Mouse (Mus musculus) B cell, adult 2 months (primary cell): ENCODE results near the gene 4930402H24Rik.

Experiments
- DNase-seq, 2 experiments: peaks; one replicate each; pipeline ENCODE4 v3.0.0; 2022

Gene 4930402H24Rik

DNA sequence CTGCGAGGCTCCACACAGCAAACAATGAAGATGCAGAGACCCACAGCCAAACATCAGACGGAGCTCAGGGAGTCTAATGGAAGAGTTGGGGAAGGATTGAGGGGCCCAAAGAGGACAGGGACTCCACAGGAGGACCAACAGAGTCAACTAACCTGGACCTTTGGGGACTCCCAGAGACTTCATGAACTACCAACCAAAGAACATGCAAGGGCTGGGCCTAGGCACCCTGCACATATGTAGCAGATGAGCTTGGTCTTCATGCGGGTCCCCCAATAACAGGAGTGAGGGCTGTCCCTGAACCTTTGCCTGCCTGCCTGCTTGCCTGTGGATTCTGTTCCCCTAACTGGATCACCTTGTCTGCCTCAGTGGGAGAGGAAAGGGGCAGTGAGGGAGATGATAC, 101.1 kb downstream of the 4930402H24Rik start:
- no peak for DNase-seq

DNA sequence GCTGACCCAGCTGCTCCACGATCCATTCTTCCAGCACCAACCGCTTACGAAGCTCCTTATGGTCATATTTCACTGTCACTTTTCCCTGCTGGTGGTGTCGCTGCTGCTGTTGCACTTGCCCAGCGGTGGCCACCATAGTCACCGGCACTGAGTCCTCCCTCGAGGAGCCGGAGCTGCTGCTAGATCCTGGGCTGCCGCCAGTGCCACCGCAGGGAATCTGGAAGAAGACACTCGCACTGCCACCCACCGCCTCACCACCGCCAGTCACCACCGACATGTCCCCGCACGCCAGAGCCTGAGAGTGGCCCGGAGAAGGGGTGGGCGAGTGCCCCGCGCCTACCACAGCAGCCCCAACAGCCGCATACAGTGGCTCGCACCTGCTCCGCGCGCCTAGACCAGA, 102.5 kb downstream of the 4930402H24Rik start:
- no peak for DNase-seq

- no peak for DNase-seq
Measured at GRCm38 (mm10) chr2:130795731-130796130, 110.5 kb downstream of the 4930402H24Rik start.

- no peak for DNase-seq
Measured at GRCm38 (mm10) chr2:130791722-130792121, 114.5 kb downstream of the 4930402H24Rik start.

DNA sequence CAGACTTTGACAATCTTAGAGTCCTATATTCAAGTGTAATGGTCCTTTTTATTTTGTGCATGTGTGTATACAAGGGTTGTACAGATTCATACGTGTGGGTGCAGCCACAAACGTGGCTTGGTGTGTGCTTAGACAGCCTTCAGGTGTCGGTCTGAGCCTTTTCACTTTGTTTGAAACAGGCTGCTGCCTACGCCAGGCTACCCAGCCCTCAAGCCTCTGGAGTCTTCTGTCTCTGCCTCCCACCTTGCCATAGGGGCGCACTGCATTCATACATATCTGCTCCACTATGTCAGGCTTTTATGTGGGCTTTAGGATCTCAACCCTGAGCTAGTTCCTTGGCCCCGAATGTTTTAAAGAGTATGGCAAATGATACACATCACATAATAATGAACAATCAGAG, 116.6 kb downstream of the 4930402H24Rik start:
- no peak for DNase-seq

DNA sequence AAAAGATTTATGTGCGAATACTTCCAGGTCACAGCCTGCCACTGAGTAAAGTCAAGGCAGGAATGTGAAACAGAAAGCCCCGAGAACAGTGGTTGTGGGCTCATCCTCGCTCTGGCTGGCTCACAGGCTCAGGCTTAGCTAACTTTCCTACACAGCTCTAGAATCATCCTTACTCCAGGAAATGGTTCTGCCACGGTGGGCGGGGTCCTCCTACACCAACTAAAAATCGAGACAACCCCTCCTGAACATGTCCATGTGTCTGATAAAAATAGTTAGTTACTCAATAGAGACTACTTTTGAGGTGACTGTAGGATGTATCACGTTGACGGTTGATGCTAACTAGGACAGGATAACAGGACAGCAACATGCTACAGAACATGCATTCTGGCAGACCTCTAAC, 117.2 kb downstream of the 4930402H24Rik start:
- DNase-seq = no peak

DNA sequence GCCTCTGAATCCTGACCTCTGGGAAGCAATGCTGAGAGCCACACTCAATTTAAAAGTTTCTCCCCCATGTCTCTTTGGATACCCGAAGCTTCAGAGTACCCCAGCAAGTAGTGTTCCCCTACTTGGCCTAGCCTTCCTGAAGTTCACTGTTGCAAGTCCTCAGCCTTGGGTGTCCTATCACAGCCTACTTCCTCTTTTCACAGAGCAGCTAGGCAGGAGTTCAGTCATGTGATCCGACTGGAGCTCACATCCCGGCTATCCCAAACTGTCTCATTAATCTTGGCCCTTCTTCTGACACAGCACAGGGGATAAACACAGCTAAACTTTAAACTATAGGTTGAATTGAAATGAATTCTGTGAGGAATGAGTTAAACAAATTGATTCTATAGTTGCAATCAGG, 121.3 kb downstream of the 4930402H24Rik start:
- DNase-seq = no peak

- DNase-seq = no peak
Measured at GRCm38 (mm10) chr2:130780615-130781303, 125.4 kb downstream of the 4930402H24Rik start.

DNA sequence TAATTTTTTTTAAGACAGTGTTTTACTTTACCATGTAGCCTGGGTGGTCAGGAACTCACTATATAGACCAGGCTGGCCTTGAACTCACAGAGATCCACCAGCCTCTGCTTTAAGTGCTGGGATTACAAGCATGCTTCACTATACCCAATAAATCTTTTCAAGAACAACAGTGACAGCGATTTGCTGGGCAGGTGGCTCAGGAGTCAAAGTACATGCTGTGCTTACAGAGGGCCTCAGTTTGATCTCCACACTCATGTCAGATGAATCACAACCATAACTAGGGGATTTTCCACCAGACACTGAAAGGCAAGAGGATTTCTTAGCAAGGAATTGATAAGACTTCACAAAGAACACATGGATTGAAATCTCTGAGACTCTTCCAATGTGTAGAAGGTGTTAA, 126.3 kb downstream of the 4930402H24Rik start:
- DNase-seq = no peak

GRCm38 (mm10) chr2:130776610-130777009, 129.6 kb downstream of the 4930402H24Rik start:
- DNase-seq = no peak

DNA sequence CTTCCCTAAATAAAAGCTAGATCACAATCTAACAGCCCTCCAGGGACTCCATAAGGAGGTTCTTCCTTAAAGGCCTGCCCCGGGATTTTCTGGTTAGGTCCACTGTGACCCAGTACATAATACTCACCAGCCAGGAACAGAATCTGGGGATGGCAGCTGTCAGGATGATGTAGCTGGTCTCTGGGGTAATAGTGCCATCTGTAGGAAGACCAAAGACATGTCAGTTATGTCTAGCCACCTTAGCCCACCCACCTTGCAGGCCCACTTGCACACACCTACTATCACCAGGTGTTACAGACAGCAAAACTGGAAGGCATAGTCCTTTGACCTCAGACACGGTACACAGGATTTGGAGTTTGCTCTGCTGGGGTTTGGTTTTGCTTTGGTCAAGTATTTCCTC, 138.7 kb downstream of the 4930402H24Rik start:
- DNase-seq = peak; percentile 8 to 13

- DNase-seq = no peak
Measured at GRCm38 (mm10) chr2:130765396-130765795, 140.8 kb downstream of the 4930402H24Rik start.

- DNase-seq = no peak
Measured at GRCm38 (mm10) chr2:130760876-130761275, 145.3 kb downstream of the 4930402H24Rik start.

DNA sequence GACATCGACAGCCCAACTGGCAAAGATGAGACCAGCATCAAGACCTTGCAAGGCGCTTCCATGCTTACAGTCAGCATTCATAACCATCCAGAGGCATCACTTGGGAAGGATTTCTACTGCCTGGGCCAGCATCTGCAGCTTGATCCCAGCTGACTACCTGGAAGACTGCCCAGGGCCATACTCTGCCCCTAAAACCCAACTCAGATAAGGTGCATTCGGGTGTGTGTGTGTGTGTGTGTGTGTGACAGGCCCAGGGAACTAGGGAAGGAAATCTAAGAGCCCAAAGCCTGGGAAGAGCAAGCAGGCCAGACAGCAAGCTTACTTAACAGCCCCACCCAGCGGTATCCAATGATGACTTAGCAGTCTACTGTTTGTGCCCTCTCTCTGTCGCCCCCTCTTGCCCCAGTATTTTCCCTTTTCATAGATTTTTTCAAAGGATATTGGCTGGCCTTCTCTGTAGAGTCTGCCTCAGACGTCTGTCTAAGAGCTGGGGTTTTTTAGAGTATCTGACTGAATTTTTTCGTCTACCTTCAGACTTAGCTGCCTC, 151.1 kb downstream of the 4930402H24Rik start:
- no peak for DNase-seq

DNA sequence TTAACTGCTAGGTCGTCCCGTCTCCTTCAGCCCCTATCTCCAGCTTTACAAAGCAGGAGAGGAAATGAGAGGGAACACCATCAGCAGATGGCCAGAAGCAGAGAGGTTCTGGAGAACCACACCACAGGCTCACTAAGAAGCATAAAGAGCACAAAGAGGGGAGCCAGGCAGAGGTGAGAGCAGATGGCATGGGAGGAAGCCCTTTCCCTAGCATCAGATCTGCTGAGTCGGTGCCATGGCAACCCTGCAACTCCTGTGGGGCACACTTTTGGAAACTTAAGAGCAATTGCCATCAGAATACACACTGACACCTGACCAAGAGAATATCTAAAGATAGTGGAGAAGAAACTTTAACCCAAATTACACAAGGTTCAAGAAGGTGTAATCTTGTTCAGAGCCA, 151.6 kb downstream of the 4930402H24Rik start:
- no peak for DNase-seq

GRCm38 (mm10) chr2:130750449-130750848, 155.8 kb downstream of the 4930402H24Rik start:
- DNase-seq = peak; percentile 3 to 13

DNA sequence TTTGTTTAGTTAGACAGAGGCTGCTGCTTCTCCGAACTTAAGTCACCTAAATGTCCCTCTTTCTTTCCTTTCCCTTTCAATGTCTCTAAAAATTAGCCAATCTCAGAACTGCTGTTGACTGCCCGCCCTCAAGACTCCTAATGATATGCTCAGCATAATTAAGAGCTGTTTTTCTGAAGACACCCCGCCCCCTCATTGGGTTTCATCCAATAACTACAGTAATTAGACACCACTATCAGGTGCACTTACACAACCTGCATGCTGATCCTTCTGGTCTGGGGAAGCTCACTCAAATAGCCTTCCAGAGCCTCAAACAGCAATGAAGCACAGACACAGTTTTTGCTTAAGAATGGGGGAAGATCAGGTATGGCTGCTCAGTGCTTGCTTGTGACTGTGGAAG, 156.5 kb downstream of the 4930402H24Rik start:
- DNase-seq = no peak

DNA sequence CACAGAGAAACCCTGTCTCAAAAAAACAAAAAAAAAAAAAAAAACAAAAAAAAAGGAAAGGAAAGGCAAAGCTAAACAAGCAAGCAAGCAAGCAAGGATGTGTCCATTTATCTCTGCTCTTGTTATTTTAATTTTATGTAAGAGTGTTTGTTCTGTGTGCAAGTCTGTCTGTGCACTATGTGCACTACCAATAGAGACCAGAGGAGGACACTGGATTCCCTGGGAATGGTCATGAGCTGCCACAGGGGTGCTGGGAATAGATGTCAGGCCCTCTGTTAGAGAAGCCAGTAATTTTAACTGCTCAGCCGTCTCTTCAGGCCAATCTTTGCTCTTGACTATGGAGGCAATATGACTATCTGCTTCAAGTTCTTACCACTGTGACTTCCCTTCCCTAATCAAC, 162.6 kb downstream of the 4930402H24Rik start:
- DNase-seq = no peak

- DNase-seq = no peak
Measured at GRCm38 (mm10) chr2:130740096-130740495, 166.1 kb downstream of the 4930402H24Rik start.

DNA sequence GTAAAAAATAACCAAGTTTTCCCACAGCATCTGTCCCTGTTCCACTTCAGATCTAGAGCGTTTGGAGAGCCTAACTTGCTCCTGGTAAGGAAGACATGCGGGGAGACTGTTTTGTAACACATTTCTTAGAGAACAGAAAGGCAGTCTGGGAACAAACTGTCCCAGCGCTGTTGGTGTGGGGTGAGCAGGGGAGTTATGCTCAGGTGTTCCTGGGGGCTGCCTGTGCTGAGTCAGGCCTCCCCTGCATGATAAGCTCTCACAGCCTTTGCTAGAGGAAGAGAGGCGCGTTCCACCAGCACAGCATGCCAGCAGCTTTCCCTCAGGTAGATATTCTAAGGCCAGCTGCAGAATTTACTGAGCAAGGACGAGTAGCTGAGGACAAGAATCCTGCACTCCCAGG, 168.2 kb downstream of the 4930402H24Rik start:
- DNase-seq = no peak

GRCm38 (mm10) chr2:130735281-130735680, 170.9 kb downstream of the 4930402H24Rik start:
- DNase-seq = no peak

DNA sequence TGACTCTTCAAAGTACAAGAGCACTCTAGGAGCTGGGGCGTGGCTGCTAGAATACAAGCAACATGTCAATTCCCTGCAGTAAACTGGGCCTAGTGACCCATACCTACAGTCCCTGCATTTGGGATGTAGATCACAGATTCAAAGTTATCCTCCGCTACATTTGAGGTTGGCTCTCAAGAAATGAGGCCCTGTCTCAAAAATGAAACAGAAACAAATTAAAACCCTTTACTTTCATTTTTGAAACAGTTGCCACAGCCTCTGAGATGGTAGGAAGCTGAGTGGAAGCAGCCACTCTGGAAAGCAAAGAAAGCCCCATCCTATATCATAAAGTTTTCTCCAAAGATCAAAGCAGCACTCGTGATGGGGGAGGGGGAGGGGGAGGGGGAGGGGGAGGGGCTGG, 172.8 kb downstream of the 4930402H24Rik start:
- no peak for DNase-seq

GRCm38 (mm10) chr2:130731855-130732254, 174.4 kb downstream of the 4930402H24Rik start:
- no peak for DNase-seq

GRCm38 (mm10) chr2:130730746-130731145, 175.5 kb downstream of the 4930402H24Rik start:
- no peak for DNase-seq
